Mouse (Mus musculus) midbrain, embryonic 10.5 days (tissue): Measurements from ENCODE around the gene Ifna11. TPM values are rescaled to one million over a fixed set of nuclear protein-coding genes. Genes with fewer than 3 reads are reported as not detected.
A peak's percentile ranks its signal among the peaks of the same experiment; 100 is the strongest.
"Not testable (repeated sequence)": the region's sequence is repeated elsewhere in the genome, so short reads cannot be mapped to it uniquely, and the experiment has no call there.

ENCODE experiments used
- DNase-seq: peaks from one replicate; pipeline ENCODE4 v3.0.0-alpha.2; 2017; ENCODE audit warnings: low spot score
- H3K27ac ChIP-seq: fragments of 300-500 bp; sonication (generic); replicated peaks from 2 replicates; pipeline ENCODE4 v1.5.1; 2016; ENCODE audit warnings: mild to moderate bottlenecking
- H3K27me3 ChIP-seq: fragments of 300-500 bp; sonication (generic); 2 replicates; pipeline ENCODE4 v1.6.1; 2016; ENCODE audit warnings: low read depth, mild to moderate bottlenecking; ENCODE audit not compliant: poor library complexity, severe bottlenecking
- H3K36me3 ChIP-seq: fragments of 300-500 bp; sonication (generic); 2 replicates; pipeline ENCODE4 v1.6.1; 2016; ENCODE audit warnings: mild to moderate bottlenecking, moderate library complexity
- H3K4me1 ChIP-seq: fragments of 300-500 bp; sonication (generic); 2 replicates; pipeline ENCODE4 v1.6.1; 2016
- H3K4me3 ChIP-seq: fragments of 300-500 bp; sonication (generic); 2 replicates; pipeline ENCODE4 v1.5.1; 2016; ENCODE audit warnings: mild to moderate bottlenecking, moderate library complexity
- H3K9me3 ChIP-seq: fragments of 300-500 bp; sonication (generic); replicated peaks from 2 replicates; pipeline ENCODE4 v1.6.1; 2016; ENCODE audit warnings: mild to moderate bottlenecking
- WGBS: fragments of 180-500 bp; shearing (Covaris S2); methylation state at CpG from one replicate; pipeline ENCODE4 v1.1.7; 2016; 5-methylcytosine and 5-hydroxymethylcytosine counted together
- polyA plus RNA-seq: library from polyadenylated mRNA; unstranded; fragments of >200 nt; fragmentation: Nextera tagmentation; extraction: Ambion mirVana; gene quantifications from 2 replicates; pipeline ENCODE4 v1.2.1, GENCODE M21; 2016

Ifna11 gene
- not detected in 2 replicates for polyA plus RNA-seq

DNA sequence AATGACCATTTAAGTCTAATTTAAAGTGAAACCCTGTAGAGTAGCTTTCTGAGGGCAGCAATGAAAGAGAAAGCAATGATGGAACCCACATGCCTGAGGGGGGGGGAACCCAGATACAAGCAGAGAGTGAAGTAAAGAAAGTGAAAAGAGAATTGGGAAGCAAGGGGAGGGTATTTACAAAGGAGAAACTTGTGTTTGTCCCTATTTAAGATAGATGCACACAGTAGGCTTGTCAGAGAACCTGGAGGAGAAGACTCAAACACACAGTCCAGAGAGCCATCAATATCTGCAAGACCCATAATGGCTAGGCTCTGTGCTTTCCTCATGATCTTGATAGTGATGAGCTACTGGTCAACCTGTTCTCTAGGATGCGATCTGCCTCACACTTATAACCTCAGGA is at the start of gene Ifna11:
Gene Ifna11 (plus strand): TSS at position 301 of the 400 bp plus-strand sequence.
- Histone ChIP-seq H3K36me3 (no peaks in the 10 kb centered on the region), H3K9me3 (no peaks in the 10 kb centered on the region), H3K27me3 (no peaks in the 10 kb centered on the region), H3K4me3 (no peak within 1 kb of the TSS), H3K4me1 (no peaks in the 10 kb centered on the region), H3K27ac (no peak within 1 kb of the TSS)
- 86% methylated on average over 1 of the region's 1 CpGs for WGBS
- DNase-seq, result no peak

- DNase-seq, H3K27me3 ChIP-seq, H3K27ac ChIP-seq, H3K4me3 ChIP-seq, H3K36me3 ChIP-seq, H3K4me1 ChIP-seq, H3K9me3 ChIP-seq: not testable (repeated sequence)
- no CpG with 5 or more reads among the region's 32 CpGs for WGBS
Measured at GRCm38 (mm10) chr4:88773534-88773933, 46.2 kb upstream of the Ifna11 start, which contains the start of gene Gm13290. TSS of gene Gm13290 (plus strand) at chr4:88773834.

DNA sequence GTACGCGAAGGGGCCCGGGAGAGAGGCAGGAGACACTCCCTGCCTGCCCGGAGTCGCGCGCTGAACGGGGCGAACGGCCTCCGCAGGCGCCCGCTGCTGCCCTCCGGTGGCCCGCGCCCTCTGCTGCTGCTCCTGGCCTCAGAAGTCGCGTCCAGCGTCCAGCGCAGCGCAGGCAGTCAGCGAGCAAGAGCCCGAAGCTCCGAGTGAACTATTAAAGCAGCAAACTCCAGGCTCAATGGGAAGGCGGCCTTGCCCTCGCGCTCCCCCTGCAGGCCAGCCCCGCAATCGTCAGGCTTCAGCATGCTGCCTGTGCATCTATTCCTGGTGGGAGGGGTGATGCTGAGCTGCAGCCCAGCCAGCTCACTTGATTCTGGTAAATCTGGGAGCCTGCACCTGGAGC is 43.1 kb upstream of the Ifna11 start, which contains the start of gene Gm13289:
Gene Gm13289 (plus strand): TSS at position 301 of the 400 bp plus-strand sequence.
- H3K4me3 ChIP-seq, H3K27ac ChIP-seq, H3K9me3 ChIP-seq, H3K27me3 ChIP-seq, DNase-seq, H3K4me1 ChIP-seq, H3K36me3 ChIP-seq: not testable (repeated sequence)
- WGBS, result no CpG with 5 or more reads among the region's 29 CpGs

DNA sequence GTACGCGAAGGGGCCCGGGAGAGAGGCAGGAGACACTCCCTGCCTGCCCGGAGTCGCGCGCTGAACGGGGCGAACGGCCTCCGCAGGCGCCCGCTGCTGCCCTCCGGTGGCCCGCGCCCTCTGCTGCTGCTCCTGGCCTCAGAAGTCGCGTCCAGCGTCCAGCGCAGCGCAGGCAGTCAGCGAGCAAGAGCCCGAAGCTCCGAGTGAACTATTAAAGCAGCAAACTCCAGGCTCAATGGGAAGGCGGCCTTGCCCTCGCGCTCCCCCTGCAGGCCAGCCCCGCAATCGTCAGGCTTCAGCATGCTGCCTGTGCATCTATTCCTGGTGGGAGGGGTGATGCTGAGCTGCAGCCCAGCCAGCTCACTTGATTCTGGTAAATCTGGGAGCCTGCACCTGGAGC is 40.2 kb upstream of the Ifna11 start, which contains the start of gene Gm13272:
Gene Gm13272 (plus strand): TSS at position 301 of the 400 bp plus-strand sequence.
- not testable (repeated sequence) for H3K4me3 ChIP-seq, H3K36me3 ChIP-seq, H3K9me3 ChIP-seq, DNase-seq, H3K27me3 ChIP-seq, H3K4me1 ChIP-seq, H3K27ac ChIP-seq
- no CpG with 5 or more reads among the region's 29 CpGs for WGBS

DNA sequence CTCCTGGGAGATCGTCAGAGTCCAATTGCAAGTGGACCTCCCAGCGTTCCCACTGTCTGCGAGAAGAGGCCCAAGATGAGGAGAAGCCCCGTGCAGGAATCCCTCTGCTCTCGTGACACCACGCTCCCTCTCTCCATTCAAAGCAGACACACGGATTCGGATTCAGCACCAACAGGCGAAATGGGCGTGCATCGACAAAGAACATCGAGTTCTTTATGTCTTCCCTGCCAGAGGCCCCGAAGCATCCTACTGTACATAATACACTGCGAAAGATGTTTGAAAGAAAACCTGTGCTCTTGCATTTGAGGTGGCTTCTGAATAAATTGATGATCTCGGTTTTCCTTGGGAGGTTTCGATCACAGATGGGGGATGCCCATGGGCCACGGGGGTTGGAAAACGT is 39.4 kb upstream of the Ifna11 start:
- not testable (repeated sequence) for DNase-seq, H3K36me3 ChIP-seq, H3K4me1 ChIP-seq, H3K27ac ChIP-seq, H3K27me3 ChIP-seq, H3K9me3 ChIP-seq, H3K4me3 ChIP-seq
- 43% methylated on average over 16 of the region's 18 CpGs for WGBS

DNA sequence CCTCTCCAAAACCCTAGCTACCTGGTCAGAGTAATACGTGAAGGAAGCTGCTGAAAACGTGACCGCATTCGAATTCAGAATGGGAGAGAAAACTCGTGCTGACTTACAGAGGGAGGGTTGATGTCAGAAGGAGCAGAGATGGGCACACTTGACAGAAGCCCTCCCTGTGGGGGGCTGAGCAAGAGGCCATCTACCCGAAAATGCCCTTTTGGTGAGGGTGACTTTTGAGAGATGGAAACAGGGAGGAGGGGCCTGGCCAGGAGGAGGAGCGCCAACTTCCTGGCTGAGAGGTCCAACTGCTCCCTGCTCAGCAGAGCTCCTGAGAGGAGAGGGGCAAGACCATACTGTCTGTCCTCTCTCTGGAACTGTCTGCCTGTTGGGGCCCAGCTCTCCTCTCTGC is 37.9 kb upstream of the Ifna11 start, which contains the start of gene Ifnz:
Gene Ifnz (plus strand): TSS at position 301 of the 400 bp plus-strand sequence.
- H3K36me3 ChIP-seq, DNase-seq, H3K9me3 ChIP-seq, H3K4me1 ChIP-seq, H3K27ac ChIP-seq, H3K27me3 ChIP-seq: not testable (repeated sequence)
- peak within 1 kb of the TSS; percentile 35; the same call in 1 of the 2 replicates for H3K4me3 ChIP-seq
- WGBS, result 28% methylated on average over 5 of the region's 7 CpGs

- not testable (repeated sequence) for H3K4me1 ChIP-seq, DNase-seq, H3K27ac ChIP-seq, H3K9me3 ChIP-seq, H3K36me3 ChIP-seq, H3K27me3 ChIP-seq
- 0% methylated on average over 12 of the region's 31 CpGs for WGBS
- H3K4me3 ChIP-seq, result peak overlapping the region; percentile 35; the same call in 1 of the 2 replicates
Measured at GRCm38 (mm10) chr4:88782335-88782734, 37.4 kb upstream of the Ifna11 start.

GRCm38 (mm10) chr4:88785409-88785808 is 34.4 kb upstream of the Ifna11 start, which contains the start of gene Gm13276:
TSS of gene Gm13276 (plus strand) at chr4:88785709.
- not testable (repeated sequence) for H3K36me3 ChIP-seq, DNase-seq, H3K9me3 ChIP-seq, H3K4me3 ChIP-seq, H3K27ac ChIP-seq, H3K27me3 ChIP-seq, H3K4me1 ChIP-seq
- no CpG with 5 or more reads among the region's 27 CpGs for WGBS

DNA sequence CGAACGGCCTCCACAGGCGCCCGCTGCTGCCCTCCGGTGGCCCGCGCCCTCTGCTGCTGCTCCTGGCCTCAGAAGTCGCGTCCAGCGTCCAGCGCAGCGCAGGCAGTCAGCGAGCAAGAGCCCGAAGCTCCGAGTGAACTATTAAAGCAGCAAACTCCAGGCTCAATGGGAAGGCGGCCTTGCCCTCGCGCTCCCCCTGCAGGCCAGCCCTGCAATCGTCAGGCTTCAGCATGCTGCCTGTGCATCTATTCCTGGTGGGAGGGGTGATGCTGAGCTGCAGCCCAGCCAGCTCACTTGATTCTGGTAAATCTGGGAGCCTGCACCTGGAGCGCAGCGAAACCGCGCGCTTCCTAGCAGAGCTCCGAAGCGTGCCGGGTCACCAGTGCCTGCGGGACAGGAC is 31.4 kb upstream of the Ifna11 start, which contains the start of gene Gm13277:
Gene Gm13277 (plus strand): TSS at position 231 of the 400 bp plus-strand sequence.
- 0% methylated on average over 4 of the region's 28 CpGs for WGBS
- not testable (repeated sequence) for DNase-seq, H3K27me3 ChIP-seq, H3K27ac ChIP-seq, H3K36me3 ChIP-seq, H3K4me3 ChIP-seq, H3K9me3 ChIP-seq, H3K4me1 ChIP-seq

DNA sequence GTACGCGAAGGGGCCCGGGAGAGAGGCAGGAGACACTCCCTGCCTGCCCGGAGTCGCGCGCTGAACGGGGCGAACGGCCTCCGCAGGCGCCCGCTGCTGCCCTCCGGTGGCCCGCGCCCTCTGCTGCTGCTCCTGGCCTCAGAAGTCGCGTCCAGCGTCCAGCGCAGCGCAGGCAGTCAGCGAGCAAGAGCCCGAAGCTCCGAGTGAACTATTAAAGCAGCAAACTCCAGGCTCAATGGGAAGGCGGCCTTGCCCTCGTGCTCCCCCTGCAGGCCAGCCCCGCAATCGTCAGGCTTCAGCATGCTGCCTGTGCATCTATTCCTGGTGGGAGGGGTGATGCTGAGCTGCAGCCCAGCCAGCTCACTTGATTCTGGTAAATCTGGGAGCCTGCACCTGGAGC is 28.5 kb upstream of the Ifna11 start, which contains the start of gene Gm13278:
Gene Gm13278 (plus strand): TSS at position 301 of the 400 bp plus-strand sequence.
- DNase-seq, H3K4me1 ChIP-seq, H3K36me3 ChIP-seq, H3K9me3 ChIP-seq, H3K27me3 ChIP-seq, H3K4me3 ChIP-seq, H3K27ac ChIP-seq: not testable (repeated sequence)
- WGBS, result no CpG with 5 or more reads among the region's 28 CpGs

DNA sequence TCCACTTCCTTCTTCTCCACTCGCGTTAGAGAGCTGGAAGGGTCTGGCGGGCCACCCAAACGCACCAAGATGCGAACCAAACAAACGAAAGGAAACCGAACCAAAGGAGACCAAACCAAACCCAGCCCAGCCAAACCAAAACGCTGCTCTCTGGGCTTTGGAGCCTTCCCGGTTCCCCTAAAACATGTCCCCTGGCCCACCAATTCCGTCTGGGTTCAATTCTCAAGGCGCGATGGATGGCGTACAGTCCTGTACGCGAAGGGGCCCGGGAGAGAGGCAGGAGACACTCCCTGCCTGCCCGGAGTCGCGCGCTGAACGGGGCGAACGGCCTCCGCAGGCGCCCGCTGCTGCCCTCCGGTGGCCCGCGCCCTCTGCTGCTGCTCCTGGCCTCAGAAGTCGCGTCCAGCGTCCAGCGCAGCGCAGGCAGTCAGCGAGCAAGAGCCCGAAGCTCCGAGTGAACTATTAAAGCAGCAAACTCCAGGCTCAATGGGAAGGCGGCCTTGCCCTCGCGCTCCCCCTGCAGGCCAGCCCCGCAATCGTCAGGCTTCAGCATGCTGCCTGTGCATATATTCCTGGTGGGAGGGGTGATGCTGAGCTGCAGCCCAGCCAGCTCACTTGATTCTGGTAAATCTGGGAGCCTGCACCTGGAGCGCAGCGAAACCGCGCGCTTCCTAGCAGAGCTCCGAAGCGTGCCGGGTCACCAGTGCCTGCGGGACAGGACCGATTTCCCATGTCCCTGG is 25.7 kb upstream of the Ifna11 start, which contains the start of gene Gm13275:
Gene Gm13275 (plus strand): TSS at position 552 of the 740 bp plus-strand sequence.
- H3K36me3 ChIP-seq, H3K27ac ChIP-seq, DNase-seq, H3K4me1 ChIP-seq, H3K4me3 ChIP-seq, H3K9me3 ChIP-seq, H3K27me3 ChIP-seq: not testable (repeated sequence)
- WGBS, result 0% methylated on average over 19 of the region's 52 CpGs

DNA sequence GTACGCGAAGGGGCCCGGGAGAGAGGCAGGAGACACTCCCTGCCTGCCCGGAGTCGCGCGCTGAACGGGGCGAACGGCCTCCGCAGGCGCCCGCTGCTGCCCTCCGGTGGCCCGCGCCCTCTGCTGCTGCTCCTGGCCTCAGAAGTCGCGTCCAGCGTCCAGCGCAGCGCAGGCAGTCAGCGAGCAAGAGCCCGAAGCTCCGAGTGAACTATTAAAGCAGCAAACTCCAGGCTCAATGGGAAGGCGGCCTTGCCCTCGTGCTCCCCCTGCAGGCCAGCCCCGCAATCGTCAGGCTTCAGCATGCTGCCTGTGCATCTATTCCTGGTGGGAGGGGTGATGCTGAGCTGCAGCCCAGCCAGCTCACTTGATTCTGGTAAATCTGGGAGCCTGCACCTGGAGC is 22.7 kb upstream of the Ifna11 start, which contains the start of gene Gm13279:
Gene Gm13279 (plus strand): TSS at position 301 of the 400 bp plus-strand sequence.
- H3K27ac ChIP-seq, DNase-seq, H3K36me3 ChIP-seq, H3K4me3 ChIP-seq, H3K9me3 ChIP-seq, H3K27me3 ChIP-seq, H3K4me1 ChIP-seq: not testable (repeated sequence)
- WGBS, result no CpG with 5 or more reads among the region's 28 CpGs

DNA sequence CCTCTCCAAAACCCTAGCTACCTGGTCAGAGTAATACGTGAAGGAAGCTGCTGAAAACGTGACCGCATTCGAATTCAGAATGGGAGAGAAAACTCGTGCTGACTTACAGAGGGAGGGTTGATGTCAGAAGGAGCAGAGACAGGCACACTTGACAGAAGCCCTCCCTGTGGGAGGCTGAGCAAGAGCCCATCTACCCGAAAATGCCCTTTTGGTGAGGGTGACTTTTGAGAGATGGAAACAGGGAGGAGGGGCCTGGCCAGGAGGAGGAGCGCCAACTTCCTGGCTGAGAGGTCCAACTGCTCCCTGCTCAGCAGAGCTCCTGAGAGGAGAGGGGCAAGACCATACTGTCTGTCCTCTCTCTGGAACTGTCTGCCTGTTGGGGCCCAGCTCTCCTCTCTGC is 20.4 kb upstream of the Ifna11 start, which contains the start of gene Gm13285:
Gene Gm13285 (plus strand): TSS at position 301 of the 400 bp plus-strand sequence.
- 12% methylated on average over 5 of the region's 7 CpGs for WGBS

More for the DNA sequence above, 20.4 kb upstream of the Ifna11 start, which contains the start of gene Gm13285:
- H3K36me3 ChIP-seq, H3K4me3 ChIP-seq, H3K9me3 ChIP-seq, H3K27ac ChIP-seq, H3K4me1 ChIP-seq, H3K27me3 ChIP-seq, DNase-seq: not testable (repeated sequence)
